Mouse (Mus musculus) heart, postnatal 10 days (tissue): ENCODE measurements at regions not wholly inside any gene's neighbourhood (a gene's known extent, or its start where the extent isn't known, plus 50 kb on each side); places are given as distances from the start of the nearest gene placed in this dataset.

Experiments
- DNase-seq, 2 experiments: peaks; one replicate each; pipeline ENCODE4 v3.0.0; 2021
- intact Hi-C: fragments of 180-260 bp; cut with DNase I; formaldehyde crosslinking; loops from one replicate; pipeline ENCODE4 v1.15.1; 2025

DNA sequence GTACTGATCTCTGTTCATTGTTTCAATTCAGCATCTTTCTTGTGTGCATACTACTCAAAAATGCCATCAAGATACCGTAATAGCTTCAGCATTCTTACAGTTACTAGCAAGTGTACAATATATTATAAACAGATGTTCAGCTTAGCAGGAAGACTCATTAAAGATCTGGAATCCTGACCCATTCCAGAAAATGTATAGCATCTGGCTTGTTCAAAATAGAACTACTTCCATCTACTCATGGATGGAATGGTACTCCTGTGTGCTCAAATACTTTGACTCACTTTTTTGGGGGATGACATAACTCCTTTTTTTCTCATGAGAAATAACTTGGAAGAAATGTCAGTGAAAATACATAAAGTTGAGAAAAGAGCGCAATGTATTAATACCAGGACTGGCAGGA lies 291.2 kb upstream of the Manea start:
- no peak for DNase-seq
- intact Hi-C loops: no loop called here

- intact Hi-C loops: no loop called here
- no peak for DNase-seq
Measured at GRCm38 (mm10) chr4:26630553-26631206, 284.0 kb upstream of the Manea start.

- no peak for DNase-seq
- intact Hi-C loops: no loop called here
Measured at GRCm38 (mm10) chr4:26629710-26630109, 283.0 kb upstream of the Manea start.

GRCm38 (mm10) chr4:26627744-26628143 lies 281.1 kb upstream of the Manea start:
- intact Hi-C loops: no loop called here
- no peak for DNase-seq

DNA sequence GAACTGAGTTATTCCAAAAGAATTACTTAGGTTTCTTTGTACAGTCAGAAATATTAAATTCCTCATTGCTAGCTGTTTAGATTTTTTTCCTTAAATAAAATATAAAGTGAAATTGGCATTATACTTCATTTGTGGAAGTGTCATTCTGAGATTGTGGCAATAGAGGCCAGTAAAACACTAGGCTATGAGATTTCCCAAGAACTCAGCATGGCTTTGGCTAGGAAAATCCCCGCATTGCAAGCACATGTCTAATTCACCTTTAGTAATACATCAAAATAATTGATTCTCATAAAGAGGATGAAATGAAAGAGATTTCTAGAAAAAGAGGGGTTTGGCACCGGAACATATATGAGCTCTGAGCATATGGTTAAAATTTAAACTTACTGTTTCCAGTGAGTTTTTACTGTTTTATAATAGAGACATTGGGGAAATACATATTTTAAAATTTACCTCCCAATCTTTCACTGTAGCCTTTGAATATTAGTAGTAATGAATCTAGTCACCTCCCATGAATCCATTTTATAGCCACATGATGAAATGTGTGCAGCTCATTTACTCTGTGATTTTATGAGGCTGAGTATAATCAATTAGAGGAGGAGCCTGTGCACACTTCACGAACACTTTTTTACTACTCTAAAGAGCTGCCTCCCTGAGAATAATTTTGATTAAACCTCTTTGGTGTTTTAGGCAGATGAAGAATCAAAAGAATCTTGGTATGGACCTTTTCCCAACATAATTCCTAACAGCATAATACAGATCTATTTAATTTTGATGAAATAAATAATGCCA lies 242.6 kb upstream of the Manea start:
- no peak for DNase-seq
- intact Hi-C loops: no loop called here

DNA sequence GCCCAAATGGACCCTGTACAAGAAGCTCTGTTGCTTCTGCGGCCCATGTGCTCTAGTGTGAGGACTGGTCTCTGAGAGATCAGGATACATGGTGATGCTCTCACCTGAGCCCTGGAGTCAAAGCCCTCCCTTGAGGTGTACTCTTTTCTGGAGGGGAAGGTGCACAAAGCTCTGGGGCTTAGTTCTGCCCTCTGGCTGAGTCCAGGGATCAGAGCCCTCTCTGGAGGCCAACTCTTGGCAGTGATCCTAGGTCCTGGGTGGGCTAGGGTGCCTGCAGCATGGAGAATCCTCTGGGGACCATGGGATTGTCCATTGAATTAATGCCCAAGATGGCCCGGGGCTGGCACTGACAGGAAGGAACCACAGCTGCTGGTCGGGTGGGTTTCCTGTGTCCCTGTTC lies 209.0 kb upstream of the Manea start:
- DNase-seq: no peak
- intact Hi-C loops: no loop called here

DNA sequence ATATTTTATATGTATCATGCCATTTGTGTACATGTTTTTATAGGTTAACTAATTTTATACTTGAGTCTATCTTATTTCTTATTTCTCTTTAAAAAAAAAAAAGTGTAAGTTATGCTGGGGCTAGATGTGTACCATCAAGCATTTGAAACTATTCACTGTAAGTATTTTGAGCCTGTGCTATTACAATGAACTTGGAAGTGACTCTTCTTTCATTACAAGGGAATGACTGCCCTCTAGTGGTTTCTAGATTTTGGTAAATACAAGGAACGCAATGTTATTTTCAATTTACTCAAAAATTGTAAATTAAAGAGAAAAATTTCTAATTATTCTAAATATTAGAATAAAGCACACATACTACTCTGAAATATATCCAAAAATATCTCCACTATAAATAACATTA lies 197.1 kb upstream of the Manea start:
- intact Hi-C loops: loop anchor here (1.0 to 10.0 kb wide), 2 partner anchors 296 to 1639 kb away; no protein-coding TSS in a partner anchor

DNA sequence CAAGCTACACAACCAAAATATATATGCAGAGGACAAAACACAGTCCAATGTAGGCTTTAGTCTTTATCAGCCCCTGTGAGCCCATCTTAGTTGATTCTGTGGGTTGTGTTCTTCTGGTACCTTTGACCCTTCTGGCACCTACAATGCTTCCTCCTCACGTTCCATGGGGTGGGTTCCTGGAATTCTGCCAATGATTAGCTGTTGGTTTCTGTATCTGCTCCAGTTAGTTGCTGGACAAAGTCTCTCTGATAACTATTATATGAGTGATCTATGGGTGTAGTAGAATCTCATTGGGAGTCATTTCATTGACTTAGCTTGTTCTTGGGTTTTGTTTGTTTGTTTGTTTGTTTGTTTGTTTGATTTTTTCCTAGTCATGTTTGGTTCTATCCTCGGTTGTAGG lies 195.8 kb upstream of the Manea start:
- intact Hi-C loops: loop anchor here (10.0 kb wide), 1 partner anchor 1638 kb away; no protein-coding TSS in a partner anchor
- no peak for DNase-seq

More for the DNA sequence above, 197.1 kb upstream of the Manea start:
- peak in 1 of 2 experiments; percentile 8 for DNase-seq

DNA sequence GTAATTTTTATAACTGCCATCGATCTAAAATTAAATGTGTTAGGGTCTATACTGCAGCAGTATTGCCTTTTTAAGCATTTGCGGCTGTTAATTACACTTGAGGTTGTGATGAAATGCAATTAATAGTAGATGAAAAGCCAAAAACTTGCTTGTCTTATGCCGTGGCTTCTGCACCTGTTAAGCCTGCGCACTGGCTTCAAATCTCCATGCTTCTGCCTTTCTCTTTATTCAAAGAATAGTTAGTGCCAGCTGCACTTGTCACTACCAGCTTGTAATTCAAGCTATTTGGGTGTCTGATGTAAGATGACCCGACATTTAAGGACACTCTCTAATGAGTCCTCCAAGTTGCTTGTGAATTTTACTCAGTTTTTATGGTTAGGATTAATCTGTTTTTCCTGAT lies 161.3 kb upstream of the Manea start:
- intact Hi-C loops: no loop called here
- no peak for DNase-seq

DNA sequence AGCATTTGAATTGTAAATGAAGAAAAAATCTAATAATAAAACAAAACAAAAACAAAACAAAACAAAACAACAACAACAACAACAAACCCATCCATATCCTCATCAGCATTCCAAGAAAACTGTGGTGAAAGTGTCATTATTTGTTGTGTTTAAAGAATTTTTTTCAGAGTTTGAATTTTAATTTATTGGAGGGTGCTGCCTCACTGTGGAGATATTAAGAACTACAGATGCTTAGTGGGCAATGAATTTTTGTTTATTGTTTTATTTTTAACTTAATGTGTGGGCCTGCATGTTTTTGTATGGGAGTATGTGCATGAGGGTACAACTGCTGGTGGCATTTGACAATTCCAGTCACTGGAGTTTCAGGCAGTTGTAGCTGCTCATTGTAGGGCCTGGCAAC lies 147.6 kb upstream of the Manea start:
- intact Hi-C loops: loop anchor here (1.0 kb wide), 1 partner anchor 246 kb away; no protein-coding TSS in a partner anchor
- DNase-seq: peak in 1 of 2 experiments; percentile 3

- intact Hi-C loops: no loop called here
Measured at GRCm38 (mm10) chr4:26474913-26475312, 128.2 kb upstream of the Manea start.

DNA sequence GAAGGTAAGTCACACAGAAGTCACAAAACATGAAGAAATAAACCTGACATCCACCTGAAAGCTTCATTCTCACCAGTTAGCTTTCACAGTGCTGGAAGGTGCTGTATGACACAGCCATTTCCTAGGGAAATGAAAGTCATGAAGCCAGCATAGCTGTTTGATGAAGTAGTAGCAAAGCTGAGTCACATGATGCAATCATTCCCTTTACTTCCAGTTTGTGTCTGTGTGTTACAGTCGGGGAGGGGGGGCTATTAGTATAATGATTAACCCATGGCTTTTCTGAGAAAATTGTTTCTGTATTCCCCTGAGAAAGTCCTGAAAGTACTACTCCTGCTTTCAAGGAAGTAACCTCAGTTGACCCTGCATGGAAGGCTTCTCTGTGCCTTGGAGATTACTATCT lies 94.8 kb upstream of the Manea start:
- DNase-seq: no peak
- intact Hi-C loops: no loop called here

More at GRCm38 (mm10) chr4:26474913-26475312, 128.2 kb upstream of the Manea start:
- DNase-seq: no peak

GRCm38 (mm10) chr4:26422084-26422483 lies 75.4 kb upstream of the Manea start:
- DNase-seq: no peak

DNA sequence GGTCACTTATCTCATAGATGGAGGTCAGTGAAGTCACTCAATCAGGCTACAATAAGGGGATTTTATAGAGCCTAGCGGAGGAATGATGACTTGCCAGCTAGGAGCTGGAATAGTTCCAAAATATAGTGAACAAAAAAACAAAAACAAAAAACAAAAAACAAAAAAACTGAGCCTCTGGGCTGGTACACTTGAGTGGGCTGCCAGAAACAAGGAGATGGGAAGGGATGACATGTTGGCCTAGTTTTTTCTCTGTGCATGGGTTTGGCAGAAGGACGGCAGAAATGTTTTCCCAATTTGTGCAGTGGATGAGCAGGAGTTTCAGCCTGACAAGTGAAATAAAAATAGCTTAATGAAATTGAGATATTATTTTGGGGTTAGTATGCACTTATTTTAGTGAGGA lies 57.6 kb upstream of the Manea start:
- intact Hi-C loops: no loop called here
- DNase-seq: no peak

More at GRCm38 (mm10) chr4:26422084-26422483, 75.4 kb upstream of the Manea start:
- intact Hi-C loops: no loop called here

- intact Hi-C loops: no loop called here
- DNase-seq: no peak
Measured at GRCm38 (mm10) chr4:26402213-26402612, 55.5 kb upstream of the Manea start.
